Mouse (Mus musculus) hindbrain, embryonic 11.5 days (tissue): ENCODE measurements around the gene Txnl4b. TPM values are rescaled to one million over a fixed set of nuclear protein-coding genes. Genes with fewer than 3 reads are reported as not detected.

Experiments
- ATAC-seq: fragments of 200-750 bp; cut with Nextera tagmentation; 2 replicates; pipeline ENCODE4 v1.8.0; 2017; ENCODE audit warnings: mild to moderate bottlenecking, moderate TSS enrichment, moderate library complexity; ENCODE audit not compliant: low FRiP score
- DNase-seq: peaks from one replicate; pipeline ENCODE4 v3.0.0-alpha.2; 2015; ENCODE audit warnings: low spot score
- H3K27ac ChIP-seq: fragments of 300-500 bp; sonication (generic); 2 replicates; pipeline ENCODE4 v1.5.1; 2014; ENCODE audit warnings: mild to moderate bottlenecking, low read depth, low read length
- H3K27me3 ChIP-seq: fragments of 300-500 bp; sonication (generic); 2 replicates; pipeline ENCODE4 v1.6.1; 2014; ENCODE audit warnings: mild to moderate bottlenecking, low read length, moderate library complexity, mixed read lengths; ENCODE audit not compliant: control insufficient read depth, insufficient read depth
- H3K36me3 ChIP-seq: fragments of 300-500 bp; sonication (generic); 2 replicates; pipeline ENCODE4 v1.6.1; 2014; ENCODE audit warnings: mild to moderate bottlenecking, low read length, moderate library complexity, mixed read lengths; ENCODE audit not compliant: control insufficient read depth, insufficient read depth
- H3K4me1 ChIP-seq: fragments of 300-500 bp; sonication (generic); replicated peaks from 2 replicates; pipeline ENCODE4 v1.6.1; 2014; ENCODE audit warnings: low read length, mixed read lengths; ENCODE audit not compliant: control insufficient read depth, insufficient read depth
- H3K4me2 ChIP-seq: fragments of 300-500 bp; sonication (generic); replicated peaks from 2 replicates; pipeline ENCODE4 v1.6.1; 2014; ENCODE audit warnings: mild to moderate bottlenecking, low read depth, low read length
- H3K4me3 ChIP-seq: fragments of 300-500 bp; sonication (generic); 2 replicates; pipeline ENCODE4 v1.5.1; 2014; ENCODE audit warnings: low read depth, low read length
- H3K9ac ChIP-seq: fragments of 300-500 bp; sonication (generic); 2 replicates; pipeline ENCODE4 v1.6.1; 2014; ENCODE audit warnings: low read depth, low read length
- H3K9me3 ChIP-seq: fragments of 300-500 bp; sonication (generic); 2 replicates; pipeline ENCODE4 v1.6.1; 2016; ENCODE audit warnings: low read length; ENCODE audit not compliant: control insufficient read depth
- WGBS: fragments of 180-500 bp; shearing (Covaris S2); extraction: QIAGEN DNeasy Blood & Tissue Kit; methylation state at CpG from one replicate; pipeline ENCODE4 v1.1.7; 2014; 5-methylcytosine and 5-hydroxymethylcytosine counted together
- polyA plus RNA-seq: library from polyadenylated mRNA; unstranded; fragments of >200 nt; fragmentation: Nextera tagmentation; extraction: Ambion mirVana; gene quantifications from 2 replicates; pipeline ENCODE4 v1.2.1, GENCODE M21; 2014

The Txnl4b gene
- polyA plus RNA-seq, result 31.5 and 33.2 TPM in 2 replicates

DNA sequence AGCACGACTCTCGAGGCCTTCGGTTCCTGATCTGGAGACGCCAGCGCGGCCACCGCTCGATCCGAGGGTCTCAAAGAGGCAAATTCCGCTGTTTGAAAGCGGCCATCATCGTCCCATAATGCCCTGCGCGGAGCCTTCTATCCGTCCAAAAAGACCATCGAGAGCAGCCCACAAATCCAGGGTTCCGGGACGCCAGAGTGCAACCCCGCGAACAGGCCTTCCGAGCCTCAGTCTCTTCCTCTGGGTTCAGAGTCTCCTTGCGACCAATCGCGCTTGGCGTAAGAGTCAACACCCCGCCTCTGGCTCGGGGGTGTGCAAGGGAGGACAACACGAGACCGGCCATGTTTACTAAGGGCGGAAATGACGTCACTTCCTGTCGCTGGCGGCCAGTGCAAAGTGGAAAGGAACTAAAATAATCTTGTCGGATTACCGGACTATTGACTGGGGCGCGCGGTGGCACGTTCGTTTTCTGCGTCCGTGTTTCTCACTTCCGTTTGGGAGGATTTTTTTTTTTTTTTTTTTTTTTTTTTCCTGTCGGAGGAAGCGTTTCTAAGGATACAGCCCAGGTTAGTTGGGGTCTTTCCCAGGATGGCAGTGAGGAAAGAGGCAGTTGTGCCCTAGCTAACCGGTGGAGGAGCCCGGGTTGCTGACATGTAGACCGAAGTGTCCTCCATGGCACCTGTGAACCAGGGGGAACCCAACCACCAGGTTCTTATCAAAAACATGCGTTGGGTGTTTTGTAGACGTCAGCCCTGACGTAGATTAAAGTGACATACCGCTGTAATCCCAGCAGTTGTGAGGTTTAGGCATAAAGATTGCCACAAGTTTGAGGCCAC is at the start of gene Txnl4b, which contains the start of gene Dhx38:
Gene Txnl4b (plus strand): TSS at position 395 of the 836 bp plus-strand sequence.
Gene Dhx38 (minus strand): TSS at position 364 of the 836 bp plus-strand sequence.
- H3K27me3 ChIP-seq, result no peaks in the 10 kb centered on the region
- under 1% methylated on average over 52 of the region's 52 CpGs for WGBS

GRCm38 (mm10) chr8:109524008-109524407 is 41.7 kb upstream of the Txnl4b start:
- Histone ChIP-seq H3K9me3 (no peaks in the 10 kb centered on the region), H3K36me3 (no peaks in the 10 kb centered on the region), H3K4me1 (no peaks in the 10 kb centered on the region), H3K4me2 (no peak overlapping the region), H3K9ac (no peak overlapping the region), H3K4me3 (no peak overlapping the region), H3K27ac (no peak overlapping the region), H3K27me3 (no peaks in the 10 kb centered on the region)
- no peak for DNase-seq
- no peak for ATAC-seq
- WGBS, result 85% methylated on average over 2 of the region's 2 CpGs

More for the DNA sequence above, at the start of gene Txnl4b, which contains the start of gene Dhx38:
- DNase-seq, result peak; percentile 99
- Histone ChIP-seq H3K4me1 (no peaks in the 10 kb centered on the region), H3K9ac (peak within 1 kb of the TSS; percentile 96), H3K36me3 (peaks cover 2% of the 10 kb centered on the region; the same call in 1 of the 2 replicates), H3K27ac (peak within 1 kb of the TSS; percentile 85), H3K4me3 (peak within 1 kb of the TSS; percentile 92), H3K4me2 (peak within 1 kb of the TSS; percentile 55), H3K9me3 (no peaks in the 10 kb centered on the region)
- ATAC-seq, result peak; percentile 99

DNA sequence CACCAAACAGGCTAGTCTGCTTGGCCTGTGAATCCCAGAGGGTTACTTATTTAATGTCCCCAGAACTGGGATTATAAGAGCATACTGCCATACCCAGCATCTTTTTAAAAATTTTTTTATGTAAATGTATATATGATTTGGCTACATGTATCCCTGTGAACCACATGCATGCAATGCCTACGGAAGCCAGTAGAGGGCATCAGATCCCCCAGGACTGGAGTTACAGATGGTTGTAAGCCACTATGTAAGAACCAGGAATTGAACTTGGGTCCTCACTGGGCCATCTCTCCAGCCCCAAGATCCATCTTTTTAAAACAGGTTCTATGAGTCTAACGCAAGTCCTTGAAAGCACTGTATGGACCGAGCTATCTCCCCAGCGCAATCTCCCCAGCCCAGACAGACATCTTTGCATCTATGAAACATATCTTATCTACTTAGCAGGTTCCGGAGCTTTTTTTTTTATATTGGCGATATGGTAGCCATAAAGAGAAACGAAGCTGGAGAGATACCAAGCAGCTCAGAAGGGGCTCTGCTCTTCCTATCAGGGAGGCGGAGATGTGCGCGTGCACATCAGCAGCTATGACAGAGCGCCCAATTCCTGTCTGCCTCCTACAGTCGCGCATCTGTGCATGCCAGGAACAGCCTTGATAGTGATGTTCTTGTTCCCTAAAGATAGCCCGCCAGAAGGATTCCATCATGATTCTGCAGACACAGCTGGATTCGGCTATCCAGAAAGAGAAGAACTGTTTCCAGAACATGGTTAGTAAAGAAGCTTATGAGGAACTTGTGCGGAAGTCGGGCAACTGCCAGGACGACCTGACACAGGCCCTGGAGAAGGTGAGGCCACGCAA is 30.3 kb upstream of the Txnl4b start:
- H3K4me3 ChIP-seq, result no peak overlapping the region

DNA sequence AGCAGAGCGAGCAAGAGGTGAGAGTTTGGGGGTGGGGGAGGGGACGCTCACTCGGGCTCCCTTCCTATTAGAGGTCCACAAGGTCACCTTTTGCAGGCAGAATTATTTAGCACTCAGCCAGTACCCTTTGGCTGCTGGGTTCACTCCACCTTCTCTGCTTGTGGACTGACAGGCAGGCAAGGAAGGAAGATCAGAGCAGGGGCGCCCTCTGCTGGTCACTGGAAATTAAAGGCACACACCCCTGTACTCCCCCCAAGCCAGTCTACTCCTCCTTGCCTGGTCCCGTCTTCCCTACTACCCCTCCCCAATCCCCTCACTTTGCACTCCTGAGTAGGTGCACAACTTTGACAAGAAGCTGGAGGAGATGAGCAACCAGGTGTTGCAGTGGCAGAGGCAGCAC is 29.0 kb upstream of the Txnl4b start:
- DNase-seq (peak; percentile 91), ATAC-seq (peak; percentile 57; the same call in 1 of the 2 replicates)
- H3K27ac ChIP-seq, result no peak overlapping the region
- no peak overlapping the region; the same call in 1 of the 2 replicates for H3K4me2 ChIP-seq
- H3K4me3 ChIP-seq, result no peak overlapping the region
- no peaks in the 10 kb centered on the region for H3K36me3 ChIP-seq
- 3% methylated on average over 5 of the region's 5 CpGs for WGBS
- H3K27me3 ChIP-seq, result no peaks in the 10 kb centered on the region
- no peak overlapping the region for H3K9ac ChIP-seq
- no peaks in the 10 kb centered on the region for H3K9me3 ChIP-seq
- H3K4me1 ChIP-seq, result no peaks in the 10 kb centered on the region

More for the DNA sequence above, 30.3 kb upstream of the Txnl4b start:
- no peaks in the 10 kb centered on the region for H3K9me3 ChIP-seq
- H3K27ac ChIP-seq, result no peak overlapping the region
- no peak overlapping the region for H3K4me2 ChIP-seq
- 87% methylated on average over 19 of the region's 19 CpGs for WGBS
- DNase-seq, result peak; percentile 58
- no peak for ATAC-seq
- H3K9ac ChIP-seq, result no peak overlapping the region
- no peaks in the 10 kb centered on the region for H3K27me3 ChIP-seq
- H3K36me3 ChIP-seq, result no peaks in the 10 kb centered on the region
- H3K4me1 ChIP-seq, result no peaks in the 10 kb centered on the region

DNA sequence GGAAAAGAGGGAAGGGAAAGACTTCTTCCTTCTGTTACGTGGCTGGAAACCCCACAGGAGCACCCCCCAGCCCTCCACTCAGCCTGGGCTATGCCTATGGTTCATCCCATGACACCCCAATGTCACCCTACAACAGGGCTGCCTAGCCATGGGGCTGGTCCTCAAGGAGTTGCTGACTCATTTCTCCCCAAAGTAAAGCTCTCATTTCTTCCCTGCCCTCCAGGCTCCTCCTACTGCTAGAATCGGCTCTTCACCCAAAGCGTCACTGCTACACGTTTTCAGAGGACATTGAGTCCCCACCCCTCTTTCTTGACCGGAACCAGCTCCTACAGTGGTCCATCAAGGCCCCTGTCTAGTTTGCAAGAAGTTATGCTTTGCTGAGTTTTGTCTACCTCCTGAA is 23.5 kb upstream of the Txnl4b start:
- Histone ChIP-seq H3K9me3 (no peaks in the 10 kb centered on the region), H3K9ac (no peak overlapping the region), H3K27me3 (no peaks in the 10 kb centered on the region), H3K36me3 (0 out of 2 replicates have a peak, but pooled peaks cover 5% of the 10 kb centered on the region), H3K27ac (no peak overlapping the region), H3K4me3 (no peak overlapping the region), H3K4me2 (no peak overlapping the region), H3K4me1 (no peaks in the 10 kb centered on the region)
- 65% methylated on average over 5 of the region's 5 CpGs for WGBS
- no peak for DNase-seq
- no peak for ATAC-seq

DNA sequence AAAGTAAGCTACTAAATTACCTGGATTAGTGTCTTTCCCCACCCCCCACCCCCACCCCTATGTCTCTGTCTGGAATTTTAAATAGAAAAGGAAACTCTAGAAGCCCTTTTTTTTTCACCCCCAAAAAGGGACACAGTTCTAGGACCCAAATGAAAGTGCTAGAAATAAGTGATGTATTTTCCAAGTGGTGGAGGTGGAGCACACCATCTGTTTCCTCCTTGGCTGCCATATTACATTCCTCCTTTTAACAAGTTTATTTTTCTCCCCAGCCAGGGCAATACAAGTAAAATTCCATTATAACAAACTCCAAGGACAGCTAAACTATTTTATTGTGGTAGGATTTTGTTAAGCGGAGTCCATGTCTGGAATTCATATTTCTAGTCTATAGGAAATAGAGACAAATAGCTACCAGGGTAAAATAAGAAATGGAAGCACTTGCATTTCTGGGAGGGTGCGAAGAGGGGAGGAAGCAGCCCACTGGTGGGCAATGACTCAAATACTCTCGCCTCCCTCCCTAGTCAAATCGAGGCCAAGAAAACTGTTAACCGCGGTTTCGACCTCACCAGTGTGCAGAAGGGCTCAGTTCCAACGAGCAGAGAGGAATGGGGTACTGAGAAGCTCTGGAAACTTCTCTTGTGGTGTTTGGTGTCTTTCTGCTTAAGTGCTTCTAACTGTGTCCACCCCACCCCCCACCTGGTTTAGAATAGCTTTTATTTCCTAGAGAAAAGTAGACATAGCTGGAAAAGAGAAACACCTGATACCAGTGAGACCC is 22.8 kb upstream of the Txnl4b start:
- 88% methylated on average over 8 of the region's 8 CpGs for WGBS
- H3K9me3 ChIP-seq, result no peaks in the 10 kb centered on the region

DNA sequence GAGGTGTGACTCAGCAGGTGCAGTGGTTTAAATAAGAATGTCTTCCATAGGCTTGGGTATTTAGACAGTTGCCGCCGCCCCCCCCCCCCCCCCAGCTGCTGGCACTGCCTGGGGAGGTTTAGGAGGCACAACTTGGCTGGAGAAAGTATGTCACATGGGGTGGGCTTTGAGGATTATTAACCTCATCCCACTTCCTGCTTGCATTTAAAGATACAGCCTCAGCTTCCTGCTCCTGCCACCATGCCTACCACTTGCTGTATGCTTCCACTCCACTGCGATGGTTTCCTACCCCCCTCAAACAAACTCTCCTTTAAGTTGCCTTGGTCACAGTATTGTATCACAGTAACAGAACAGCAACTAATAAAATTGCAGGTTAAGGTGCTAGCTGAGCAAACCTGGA is 21.6 kb upstream of the Txnl4b start:
- no peak overlapping the region for H3K4me2 ChIP-seq
- H3K27me3 ChIP-seq, result no peaks in the 10 kb centered on the region
- H3K27ac ChIP-seq, result no peak overlapping the region
- WGBS, result 55% methylated on average over 3 of the region's 3 CpGs
- no peak for DNase-seq
- no peak overlapping the region for H3K4me3 ChIP-seq
- H3K4me1 ChIP-seq, result no peaks in the 10 kb centered on the region
- H3K36me3 ChIP-seq, result peaks cover 10% of the 10 kb centered on the region; the same call in 1 of the 2 replicates
- H3K9me3 ChIP-seq, result no peaks in the 10 kb centered on the region
- no peak for ATAC-seq
- no peak overlapping the region for H3K9ac ChIP-seq

More for the DNA sequence above, 22.8 kb upstream of the Txnl4b start:
- H3K4me3 ChIP-seq, result no peak overlapping the region
- H3K36me3 ChIP-seq, result peaks cover 7% of the 10 kb centered on the region; the same call in 1 of the 2 replicates
- H3K9ac ChIP-seq, result no peak overlapping the region
- H3K4me1 ChIP-seq, result no peaks in the 10 kb centered on the region
- ATAC-seq, result no peak
- H3K4me2 ChIP-seq, result no peak overlapping the region
- H3K27ac ChIP-seq, result no peak overlapping the region
- no peaks in the 10 kb centered on the region for H3K27me3 ChIP-seq
- DNase-seq, result no peak

DNA sequence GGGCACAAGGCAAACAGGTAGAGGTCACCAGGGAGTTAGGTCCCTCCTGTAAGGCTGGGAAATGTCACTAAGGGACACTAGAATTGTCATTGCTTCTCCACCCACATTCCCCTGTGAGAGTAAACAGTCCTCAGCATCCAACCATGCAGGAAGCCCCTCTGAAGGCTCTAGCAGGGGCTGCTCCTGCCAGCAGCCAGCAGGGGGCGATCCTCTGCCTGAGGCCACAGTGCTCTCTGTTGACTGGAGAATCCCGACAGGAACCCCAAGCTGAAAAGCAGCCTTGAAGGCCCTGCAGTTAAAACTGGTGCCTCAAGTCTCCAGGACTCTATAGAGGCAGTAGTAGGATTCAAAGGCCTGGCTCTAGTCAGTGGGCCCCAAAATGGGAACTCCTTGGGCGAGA is 14.0 kb upstream of the Txnl4b start:
- Histone ChIP-seq H3K36me3 (peaks cover 34% of the 10 kb centered on the region), H3K4me3 (no peak overlapping the region), H3K9ac (no peak overlapping the region), H3K9me3 (no peaks in the 10 kb centered on the region), H3K27ac (no peak overlapping the region), H3K4me1 (no peaks in the 10 kb centered on the region), H3K27me3 (no peaks in the 10 kb centered on the region), H3K4me2 (no peak overlapping the region)
- ATAC-seq (no peak), DNase-seq (peak; percentile 66)
- 44% methylated on average over 3 of the region's 3 CpGs for WGBS
